8 mouse cellular contexts compared by ENCODE assay signal in genomic region chr19:47446841-47447365, GRCm38 (mm10). TPM values are rescaled to one million over a fixed set of nuclear protein-coding genes. Genes with fewer than 3 reads are reported as not detected.
DNase-seq lines count a peak whose midpoint lies in the region; ATAC-seq lines count a peak whose summit lies in the region.
"Had no signal": no experiment of that assay in that cellular context is flagged by ENCODE, and none has a peak within 500 bp of the region (broad histone marks: within the 10 kb centered on the region; RNA-seq: fewer than 3 reads in every experiment).

No protein-coding gene starts in this region.

- H3K27ac ChIP-seq in forebrain, embryonic 13.5 days: peak overlapping the region; percentile 63
- H3K27ac ChIP-seq: left cerebral cortex, adult 2 months had no signal

- ATAC-seq in forebrain, embryonic 13.5 days: peak; percentile 58
- peak; percentile 62 to 76 for ATAC-seq in hematopoietic stem cell, adult 5-6 weeks (replicated peaks in 1 of 2; ENCODE audit: insufficient read depth in 1 of 2, low FRiP score in 2 of 2, low TSS enrichment in 1 of 2, low read depth in 1 of 2, poor library complexity in 2 of 2, severe bottlenecking in 2 of 2)
- ATAC-seq in monocyte, adult 5-6 weeks (replicated peaks; ENCODE audit: insufficient number of reproducible peaks, low FRiP score, low TSS enrichment, poor library complexity, severe bottlenecking): peak; percentile 53

- DNase-seq in right cerebral cortex, adult 18-20 months: peak; percentile 19
- no peak for DNase-seq in right cerebral cortex, postnatal 25 days
- peak; percentile 66 to 67 for DNase-seq in left cerebral cortex, postnatal 14 days (ENCODE audit: low spot score in 2 of 2)
- DNase-seq in thymus, postnatal 4 days: peak; percentile 77

- no peaks in the 10 kb centered on the region for H3K36me3 ChIP-seq in forebrain, embryonic 13.5 days (ENCODE audit: poor library complexity, severe bottlenecking)

- H3K4me1 ChIP-seq in forebrain, embryonic 13.5 days: peaks cover 75% of the 10 kb centered on the region

- intact Hi-C loops in left cerebral cortex, postnatal 14 days (cut with DNase I): no loop called here

- WGBS in forebrain, embryonic 13.5 days: 21% methylated on average over 9 of the region's 9 CpGs

- H3K9me3 ChIP-seq in forebrain, embryonic 13.5 days (replicated peaks): no peaks in the 10 kb centered on the region

- H3K4me3 ChIP-seq in forebrain, embryonic 13.5 days: no peak overlapping the region
- H3K4me3 ChIP-seq: left cerebral cortex, adult 2 months had no signal

- no peak overlapping the region for H3K9ac ChIP-seq in forebrain, embryonic 13.5 days

- no peaks in the 10 kb centered on the region for H3K27me3 ChIP-seq in forebrain, embryonic 13.5 days

- peak overlapping the region; percentile 35 for H3K4me2 ChIP-seq in forebrain, embryonic 13.5 days

RNA-seq across cellular contexts. Expression of gene Sh3pxd2a, which starts 17.3 kb away (rescaled TPM):
- polyA plus RNA-seq in forebrain, embryonic 13.5 days (2015; fragmentation: Nextera tagmentation; extraction: Ambion mirVana): 3.0 and 3.6 TPM in 2 replicates
- total RNA-seq in hematopoietic stem cell, adult 5-6 weeks (2017): 4.0 and 4.2 TPM in 2 replicates
- 10 to 100 TPM; 30.9 TPM for total RNA-seq in left cerebral cortex, postnatal 14 days (2021)
- 2.1 to 3.7 TPM (median 2.6 TPM) in 3 replicates for total RNA-seq in monocyte, adult 5-6 weeks (2017)
